Mouse (Mus musculus) E14TG2a.4 (cell line): Measurements from ENCODE around the gene Ubap2.

ENCODE experiments used
- CTCF ChIP-seq: conservative IDR thresholded peaks from 2 replicates; pipeline ENCODE4 v1.5.1; 2014; ENCODE audit warnings: low read length
- NANOG ChIP-seq: IDR thresholded peaks from 2 replicates; pipeline ENCODE4 v1.6.1; 2014; ENCODE audit warnings: borderline replicate concordance, low read length, mixed read lengths
- POU5F1 ChIP-seq: IDR thresholded peaks from 2 replicates; pipeline ENCODE4 v1.6.1; 2014; ENCODE audit warnings: low read length, borderline replicate concordance

GRCm38 (mm10) chr4:41315173-41315572, 40.2 kb upstream of the Ubap2 start:
- TF ChIP-seq NANOG (no peak), CTCF (no peak), POU5F1 (no peak)
